Mouse (Mus musculus) G1E (cell line): ENCODE data around the gene Itga2.

Experiments used
- CTCF ChIP-seq: IDR thresholded peaks from 2 replicates; pipeline ENCODE4 v1.5.1; 2012; ENCODE audit warnings: low read depth, low read length, inconsistent platforms, mixed read lengths
- POLR2AphosphoS5 ChIP-seq: IDR thresholded peaks from 2 replicates; pipeline ENCODE4 v1.6.1; 2012; ENCODE audit warnings: low read depth, low read length, inconsistent platforms; ENCODE audit not compliant: insufficient replicate concordance

DNA sequence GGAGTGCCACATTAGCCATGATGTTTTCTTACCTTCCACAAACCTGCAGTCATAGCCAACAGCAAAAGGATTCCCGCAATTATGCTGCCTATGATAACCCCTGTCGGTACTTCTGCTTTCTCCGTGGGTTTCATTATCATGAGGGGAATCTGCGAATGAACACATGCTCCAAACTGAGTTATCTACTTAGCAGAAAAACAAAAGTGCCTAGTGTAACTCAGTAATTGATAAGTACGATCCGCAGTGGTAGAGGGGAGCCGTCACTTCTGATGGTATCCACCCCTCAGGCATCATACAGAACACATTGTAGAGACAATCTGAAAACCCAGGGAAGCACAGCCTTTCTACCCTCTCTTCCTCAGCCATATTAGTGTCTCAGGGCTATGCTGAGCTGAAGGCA, 94.8 kb downstream of the Itga2 start:
- TF ChIP-seq CTCF (no peak), POLR2AphosphoS5 (no peak)
